Mouse (Mus musculus) liver, postnatal 0 days (tissue): Measurements from ENCODE around the gene Zzz3.

Experiments used
- CTCF ChIP-seq: sonication (generic); IDR thresholded peaks from 2 replicates; pipeline ENCODE4 v1.5.1; 2016; ENCODE audit warnings: antibody characterized with exemption, low read depth
- EP300 ChIP-seq: IDR thresholded peaks from 2 replicates; pipeline ENCODE4 v1.6.1; 2016; ENCODE audit warnings: antibody characterized with exemption, low read depth, mild to moderate bottlenecking

GRCm38 (mm10) chr3:152345732-152346632, 49.3 kb upstream of the Zzz3 start, which contains the start of gene Usp33:
- TF ChIP-seq CTCF (no peak), EP300 (no peak)
